9 mouse cellular contexts compared by ENCODE assay signal in genomic region chr14:13236929-13237328, GRCm38 (mm10). TPM values are rescaled to one million over a fixed set of nuclear protein-coding genes. Genes with fewer than 3 reads are reported as not detected.
DNase-seq lines count a peak whose midpoint lies in the region; ATAC-seq and TF ChIP-seq lines count a peak whose summit lies in the region.
"Had no signal": no experiment of that assay in that cellular context is flagged by ENCODE, and none has a peak within 500 bp of the region (broad histone marks: within the 10 kb centered on the region; RNA-seq: fewer than 3 reads in every experiment).

No protein-coding gene starts in this region.

- ATAC-seq in lung, embryonic 14.5 days (ENCODE audit: insufficient read depth): no peak
- ATAC-seq in forebrain, embryonic 16.5 days: peak; percentile 15; the same call in 1 of the 2 replicates

- intact Hi-C loops in gastrocnemius, postnatal 14 days (cut with DNase I; ENCODE audit: low total_unique reads): loop anchor here (5.0 kb wide), 1 partner anchor 660 kb away; no protein-coding TSS in a partner anchor

- H3K4me1 ChIP-seq in lung, embryonic 14.5 days (ENCODE audit: insufficient read depth): no peaks in the 10 kb centered on the region
- H3K4me1 ChIP-seq in lung, adult 2 months (ENCODE audit: control insufficient read depth, insufficient read depth, low read length): no peaks in the 10 kb centered on the region
- H3K4me1 ChIP-seq in forebrain, embryonic 16.5 days (replicated peaks; ENCODE audit: control insufficient read depth, insufficient read depth, low read length): no peaks in the 10 kb centered on the region
- H3K4me1 ChIP-seq: heart, embryonic 15.5 days had no signal

- DNase-seq in gastrocnemius, adult 18-20 months (ENCODE audit: low spot score): peak; percentile 10
- no peak for DNase-seq in gastrocnemius, postnatal 14 days
- peak; percentile 78 for DNase-seq in lung, embryonic 14.5 days
- no peak for DNase-seq in lung, adult 2 months
- peak; percentile 44 for DNase-seq in adipocyte (ENCODE audit: low spot score)
- DNase-seq in retina, postnatal 1 day: peak; percentile 67
- DNase-seq in thymus, postnatal 36 days: no peak

- no peak overlapping the region for H3K27ac ChIP-seq in lung, embryonic 14.5 days (ENCODE audit: low read depth)
- no peak overlapping the region for H3K27ac ChIP-seq in forebrain, embryonic 16.5 days (ENCODE audit: low read length)
- H3K27ac ChIP-seq: heart, embryonic 15.5 days had no signal

- H3K9me3 ChIP-seq in lung, embryonic 14.5 days (ENCODE audit: low read depth, low read length): no peaks in the 10 kb centered on the region
- no peaks in the 10 kb centered on the region for H3K9me3 ChIP-seq in forebrain, embryonic 16.5 days (ENCODE audit: control insufficient read depth, low read length)
- H3K9me3 ChIP-seq: heart, embryonic 15.5 days had no signal

- H3K9ac ChIP-seq in lung, embryonic 14.5 days: no peak overlapping the region
- H3K9ac ChIP-seq in forebrain, embryonic 16.5 days (replicated peaks; ENCODE audit: low read depth, low read length): no peak overlapping the region
- H3K9ac ChIP-seq: heart, embryonic 15.5 days had no signal

- no peak overlapping the region for H3K4me2 ChIP-seq in lung, embryonic 14.5 days
- H3K4me2 ChIP-seq in forebrain, embryonic 16.5 days (ENCODE audit: low read length): no peak overlapping the region
- H3K4me2 ChIP-seq: heart, embryonic 15.5 days had no signal

- no peaks in the 10 kb centered on the region for H3K36me3 ChIP-seq in lung, embryonic 14.5 days (ENCODE audit: insufficient read depth)
- no peaks in the 10 kb centered on the region for H3K36me3 ChIP-seq in forebrain, embryonic 16.5 days (ENCODE audit: control insufficient read depth, insufficient read depth)
- H3K36me3 ChIP-seq: heart, embryonic 15.5 days had no signal

- WGBS in lung, embryonic 14.5 days: 8% methylated on average over 1 of the region's 1 CpGs
- WGBS in lung, adult 2 months: 10% methylated on average over 1 of the region's 1 CpGs
- 10% methylated on average over 1 of the region's 1 CpGs for WGBS in forebrain, embryonic 16.5 days

- TF ChIP-seq POLR2A in lung, adult 2 months (IDR thresholded peaks at IDR 0.05; ENCODE audit: borderline replicate concordance, extremely low read depth, low read depth, low read length): no peak

- TF ChIP-seq CTCF in lung, embryonic 14.5 days (IDR thresholded peaks at IDR 0.05; ENCODE audit: low read depth): peak; percentile 54
- no peak for TF ChIP-seq CTCF in lung, adult 2 months (IDR thresholded peaks at IDR 0.05; ENCODE audit: insufficient read depth, low read length)

- no peak overlapping the region for H3K4me3 ChIP-seq in lung, embryonic 14.5 days (ENCODE audit: low read depth, low read length)
- H3K4me3 ChIP-seq in lung, adult 2 months (replicated peaks; ENCODE audit: extremely low read depth, low read depth, low read length): no peak overlapping the region
- no peak overlapping the region for H3K4me3 ChIP-seq in forebrain, embryonic 16.5 days (replicated peaks; ENCODE audit: low read length)
- H3K4me3 ChIP-seq: heart, embryonic 15.5 days had no signal

- no peaks in the 10 kb centered on the region for H3K27me3 ChIP-seq in lung, embryonic 14.5 days (ENCODE audit: insufficient read depth, low read length)
- H3K27me3 ChIP-seq in forebrain, embryonic 16.5 days (replicated peaks; ENCODE audit: control insufficient read depth, insufficient read depth, low read length): no peaks in the 10 kb centered on the region
- H3K27me3 ChIP-seq: heart, embryonic 15.5 days had no signal

RNA-seq across cellular contexts. Expression of gene Synpr, which starts 47.7 kb away (rescaled TPM):
- total RNA-seq in gastrocnemius, adult 18-20 months (2021): not detected
- under 1 TPM in 1 of 2 experiments, not detected in 1; 0.16 TPM for total RNA-seq in gastrocnemius, postnatal 14 days (2021)
- 1.5 and 2.8 TPM in 2 replicates for polyA plus RNA-seq in lung, embryonic 14.5 days (2014; fragmentation: Nextera tagmentation; extraction: Ambion mirVana)
- not detected in 2 replicates for polyA plus RNA-seq in lung, adult 2 months (2012; rRNA removed)
- 29.0 and 31.9 TPM in 2 replicates for polyA plus RNA-seq in forebrain, embryonic 16.5 days (2015; fragmentation: Nextera tagmentation; extraction: Ambion mirVana)

Comparison
In these comparisons a context has a peak if more than half of its experiments do, and no peak if none do; other contexts are left out.
1. DNase-seq: peak in gastrocnemius, adult 18-20 months (single experiment), lung, embryonic 14.5 days (single experiment), adipocyte (single experiment) and retina, postnatal 1 day (single experiment); none in gastrocnemius, postnatal 14 days (single experiment), lung, adult 2 months (single experiment) and thymus, postnatal 36 days (0 of 2).